Mouse (Mus musculus): ENCODE data around the gene Rasa2.

Gene Rasa2

GRCm38 (mm10) chr9:96638508-96638907, 7.1 kb upstream of the Rasa2 start:
- no peak for DNase-seq (ENCODE audit: low spot score)

DNA sequence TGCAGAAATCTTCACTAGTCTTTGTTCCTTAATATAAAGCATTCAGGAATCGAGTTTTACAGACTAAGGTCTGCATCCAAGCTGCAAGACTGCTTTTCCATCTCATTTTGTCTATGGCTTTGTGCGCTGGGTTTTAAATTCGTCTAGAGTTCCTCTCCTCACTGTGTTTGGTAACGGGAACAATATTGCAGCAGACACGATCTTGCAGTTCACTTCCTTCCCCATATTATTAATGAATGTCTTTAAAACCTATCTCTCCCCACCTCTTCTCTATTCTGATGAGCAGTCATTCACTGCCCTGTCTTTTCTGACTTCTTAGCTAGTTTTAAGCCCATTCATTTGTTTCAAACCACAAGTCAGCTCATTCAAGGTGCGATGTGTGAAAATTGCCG, 5.7 kb upstream of the Rasa2 start:
- no peak for DNase-seq (ENCODE audit: low spot score)

DNA sequence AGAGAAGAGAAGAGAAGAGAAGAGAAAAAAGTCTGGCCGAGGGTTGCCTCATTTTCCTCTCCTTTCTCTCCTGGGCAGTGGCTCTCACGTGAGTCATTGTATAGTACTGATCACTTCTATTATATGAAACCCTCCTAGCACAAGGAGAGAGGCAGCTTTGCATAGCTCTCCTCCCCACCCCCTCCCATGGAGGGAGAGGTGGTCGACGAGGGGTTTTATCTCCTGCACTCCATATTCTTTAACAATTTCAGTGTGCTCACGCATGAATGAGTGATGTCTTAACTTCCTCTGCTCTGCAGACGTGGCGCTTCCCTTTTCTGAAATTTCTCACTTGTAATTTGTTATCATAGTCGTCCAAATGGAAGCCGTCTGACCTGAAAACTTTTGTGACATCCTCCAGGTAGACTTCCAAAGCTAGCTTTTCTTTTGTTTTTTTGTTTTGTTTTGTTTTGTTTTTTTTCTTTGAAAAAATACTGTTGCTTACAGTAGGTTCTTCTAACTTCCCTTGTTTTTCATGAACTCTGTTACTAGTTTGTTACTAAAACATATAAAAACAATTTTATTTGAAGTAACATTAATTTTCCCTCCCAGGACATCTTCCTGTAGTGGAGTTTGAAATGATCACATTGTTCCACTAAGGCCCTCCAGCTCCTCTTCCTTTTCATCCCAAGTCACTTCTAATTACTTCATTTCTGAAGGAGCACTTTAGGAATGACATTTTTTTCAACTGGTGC, 5.2 kb upstream of the Rasa2 start:
- no peak for DNase-seq (ENCODE audit: low spot score)

DNA sequence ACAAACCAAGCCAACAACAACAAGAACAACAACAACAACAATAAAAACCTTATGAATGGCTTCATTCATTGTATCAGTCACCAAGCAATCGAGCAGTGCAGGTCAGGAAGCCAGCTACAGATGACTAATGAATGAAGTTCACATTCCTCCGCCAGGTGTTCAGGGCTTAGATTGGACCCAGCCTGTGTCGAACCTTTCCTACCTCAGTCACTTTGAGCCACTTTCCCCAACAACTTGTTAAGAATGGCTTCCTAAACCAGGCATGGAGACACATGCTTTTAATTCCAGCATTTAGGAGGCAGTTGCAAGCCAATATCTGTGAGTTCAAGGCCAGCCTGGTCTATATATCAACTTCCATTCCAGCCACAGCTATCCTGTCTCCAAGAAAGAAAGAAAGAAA, 4.5 kb upstream of the Rasa2 start:
- DNase-seq (ENCODE audit: low spot score): no peak

DNA sequence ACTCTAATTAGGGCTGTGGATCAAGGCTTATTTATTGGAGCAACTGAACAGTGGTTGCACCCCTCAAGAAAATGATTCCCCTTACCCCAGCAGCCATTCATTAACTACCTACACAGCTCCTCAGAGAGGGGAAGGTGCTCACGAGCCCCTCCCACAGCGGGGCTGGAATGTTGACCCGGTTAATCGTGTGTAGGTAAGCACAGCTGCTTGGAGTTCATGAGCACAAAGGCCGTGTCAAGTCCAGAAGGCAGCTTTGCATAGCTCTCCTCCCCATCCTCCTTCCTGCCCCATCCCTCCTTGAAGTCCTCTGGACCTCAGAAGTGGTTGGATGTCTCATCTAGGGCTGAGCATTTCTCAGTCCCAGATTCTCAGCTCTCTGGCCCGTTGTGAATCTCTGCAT, 3.8 kb upstream of the Rasa2 start:
- DNase-seq (ENCODE audit: low spot score): no peak

GRCm38 (mm10) chr9:96633771-96634170, 2.4 kb upstream of the Rasa2 start:
- DNase-seq (ENCODE audit: low spot score): no peak

- no peak for DNase-seq (ENCODE audit: low spot score)
These were observed 1.3 kb upstream of the Rasa2 start for GRCm38 (mm10) chr9:96632756-96633155.

DNA sequence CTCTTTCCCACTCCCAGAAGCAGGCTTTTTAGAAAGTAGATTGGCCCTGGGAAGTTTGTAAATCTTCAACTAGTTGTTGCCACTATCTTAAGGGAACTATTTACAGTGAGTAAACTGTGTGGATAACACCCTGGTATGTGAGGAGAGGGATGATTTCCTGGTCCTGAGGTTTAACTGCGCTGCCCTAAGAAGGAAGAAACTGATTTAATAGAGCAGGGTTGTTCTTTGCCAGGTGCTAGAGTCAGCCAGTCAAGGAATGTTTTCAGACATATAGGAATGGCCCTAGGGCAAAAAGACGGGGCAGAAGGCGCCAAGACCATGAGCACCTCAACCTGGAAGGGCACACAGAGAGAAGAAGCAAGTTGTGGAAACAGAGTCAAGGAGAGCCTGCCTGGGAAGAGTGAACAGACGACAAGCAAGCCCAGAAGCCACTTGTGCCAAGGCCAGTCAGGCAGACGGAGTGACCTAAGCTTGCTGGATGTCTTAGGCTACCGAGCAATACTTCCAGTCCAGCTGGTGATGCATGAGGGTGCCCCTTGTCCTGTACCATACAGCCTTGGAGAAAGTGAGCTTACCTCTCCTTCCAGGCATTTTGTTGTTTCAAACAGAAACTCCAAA, 765 bp upstream of the Rasa2 start:
- no peak for DNase-seq (ENCODE audit: low spot score)

GRCm38 (mm10) chr9:96630571-96631388, 637 bp downstream of the Rasa2 start:
- DNase-seq (ENCODE audit: low spot score): peak; percentile 70

- DNase-seq (ENCODE audit: low spot score): no peak
These were observed 2.3 kb downstream of the Rasa2 start for GRCm38 (mm10) chr9:96629151-96629550.

DNA sequence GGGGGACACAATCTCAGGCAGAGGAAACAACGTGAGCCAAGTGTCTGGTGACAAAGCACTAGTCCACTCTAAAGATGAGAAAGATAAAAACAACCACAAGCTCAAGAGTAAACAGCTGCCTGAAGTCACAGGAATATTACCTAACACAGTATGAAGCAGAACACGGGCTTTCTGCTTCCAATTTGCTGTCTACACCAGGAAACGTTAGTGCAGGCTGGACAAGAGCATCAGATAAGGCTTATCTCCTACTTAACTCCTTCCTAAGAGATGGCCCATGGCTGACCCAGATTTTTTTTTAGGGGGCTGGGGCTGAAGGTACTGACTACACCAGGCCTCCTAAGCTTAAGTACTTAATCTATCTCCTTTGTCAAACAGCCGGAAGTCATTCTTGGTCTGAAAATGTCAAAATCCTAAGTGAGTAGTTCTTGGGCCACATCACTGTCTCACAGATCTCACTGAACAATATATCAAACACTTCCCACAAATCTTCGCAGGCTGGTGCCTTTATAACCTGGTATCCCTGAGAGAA, 3.8 kb downstream of the Rasa2 start:
- DNase-seq (ENCODE audit: low spot score): no peak

GRCm38 (mm10) chr9:96627042-96627441, 4.4 kb downstream of the Rasa2 start:
- DNase-seq (ENCODE audit: low spot score): no peak

GRCm38 (mm10) chr9:96618448-96619176, 12.8 kb downstream of the Rasa2 start:
- no peak for DNase-seq (ENCODE audit: low spot score)

DNA sequence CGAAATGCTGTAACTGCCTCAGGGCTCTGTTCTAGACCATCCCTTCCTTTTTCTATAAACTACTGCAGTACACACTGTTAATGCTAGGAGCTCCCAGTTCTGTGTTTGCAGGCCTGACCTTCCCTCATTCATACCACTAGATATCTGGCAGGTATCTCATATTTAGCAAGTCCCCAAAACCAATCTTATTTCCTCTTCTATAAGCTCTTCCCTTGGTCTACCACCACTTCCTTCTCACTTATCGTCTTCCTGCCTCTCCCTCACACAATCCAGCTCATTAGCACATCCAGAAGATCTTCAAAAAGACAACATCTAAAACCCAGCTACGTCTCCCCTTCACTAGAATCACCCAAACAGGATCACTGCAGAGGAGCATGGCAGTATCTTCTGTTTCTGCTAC, 19.1 kb downstream of the Rasa2 start:
- no peak for DNase-seq (ENCODE audit: low spot score)

- DNase-seq (ENCODE audit: low spot score): no peak
These were observed 19.6 kb downstream of the Rasa2 start for GRCm38 (mm10) chr9:96611693-96612293.

DNA sequence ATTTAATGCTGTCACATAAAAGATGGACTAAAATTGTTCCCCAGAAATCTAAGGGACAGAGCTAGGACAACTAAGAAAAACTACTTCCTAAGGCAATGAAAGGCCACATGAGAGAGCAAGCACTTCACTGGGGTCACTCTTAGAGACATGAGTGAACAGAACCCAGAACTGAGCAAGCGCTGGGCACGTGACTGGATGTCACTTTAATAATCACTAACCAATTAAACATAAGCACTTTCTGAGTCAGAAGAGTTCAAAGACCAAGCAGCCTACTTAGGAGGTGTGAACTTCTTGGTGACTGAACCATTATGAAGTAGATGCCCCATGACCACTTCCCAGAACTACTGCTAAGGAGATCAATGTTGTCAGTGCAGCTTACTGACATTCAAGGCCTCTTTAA, 20.6 kb downstream of the Rasa2 start:
- no peak for DNase-seq (ENCODE audit: low spot score)

DNA sequence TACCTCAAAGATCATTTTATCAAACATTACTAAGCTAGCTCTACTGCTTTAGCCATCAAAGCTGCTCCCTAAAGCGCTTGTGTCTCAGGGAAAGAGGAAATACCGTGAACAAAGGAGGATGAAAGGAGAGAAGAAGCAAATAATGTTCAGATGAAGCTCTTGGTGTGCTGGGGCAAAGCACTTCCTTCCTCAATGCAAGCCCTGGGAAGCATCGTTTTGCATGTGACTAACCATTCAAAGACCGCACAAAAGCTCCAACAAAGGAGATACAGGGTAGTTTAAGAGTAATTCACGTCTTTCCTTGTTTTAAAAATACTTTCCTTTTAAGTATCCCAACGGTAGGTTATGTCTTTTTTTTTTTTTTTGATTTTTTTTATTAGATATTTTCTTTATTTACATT, 28.0 kb downstream of the Rasa2 start:
- no peak for DNase-seq (ENCODE audit: low spot score)

GRCm38 (mm10) chr9:96597899-96598298, 33.5 kb downstream of the Rasa2 start:
- DNase-seq (ENCODE audit: low spot score): no peak

DNA sequence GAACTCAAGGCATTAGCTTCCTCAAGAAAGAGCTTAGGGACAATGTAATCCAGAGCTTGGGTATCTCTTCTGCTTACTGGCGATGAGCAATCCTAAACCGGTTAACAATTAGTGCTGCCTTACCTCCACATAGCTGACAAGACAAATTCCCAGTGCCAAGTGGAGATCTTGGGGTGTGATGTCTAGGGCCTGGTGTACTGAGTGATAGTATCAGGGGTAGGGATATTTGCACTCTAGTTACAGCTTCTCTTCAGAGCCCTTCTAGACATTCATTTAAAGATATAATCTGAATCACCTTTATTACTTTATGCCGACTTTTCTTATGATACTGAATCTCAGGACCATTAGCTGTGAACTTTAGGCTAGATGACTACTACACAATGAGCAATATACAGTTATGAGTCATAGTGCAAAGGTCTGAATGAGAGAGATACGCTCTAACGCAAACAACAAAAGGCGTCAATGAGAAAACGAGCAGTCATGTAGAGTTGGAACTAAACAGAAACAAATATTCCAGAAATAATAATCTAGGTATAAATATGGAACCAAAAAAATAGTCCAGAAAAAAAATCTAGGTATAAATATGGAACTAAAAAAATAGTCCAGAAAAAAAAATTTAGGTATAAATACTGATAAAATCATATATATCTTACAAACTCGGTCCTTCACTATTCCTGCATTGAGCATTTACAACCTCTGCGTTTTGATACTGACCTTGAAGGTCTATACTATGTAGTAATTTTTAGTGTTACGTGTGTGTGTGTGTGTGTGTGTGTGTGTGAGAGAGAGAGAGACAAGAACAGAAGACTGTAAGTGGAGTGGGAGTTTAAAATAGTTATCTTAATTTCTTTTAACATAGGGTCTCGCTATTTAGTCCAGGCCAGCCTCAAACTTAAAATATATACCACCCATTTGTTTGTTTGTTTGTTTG, 38.5 kb downstream of the Rasa2 start:
- DNase-seq (ENCODE audit: low spot score): no peak

- no peak for DNase-seq (ENCODE audit: low spot score)
These were observed 42.1 kb downstream of the Rasa2 start for GRCm38 (mm10) chr9:96589346-96589745.

- DNase-seq (ENCODE audit: low spot score): no peak
These were observed 47.9 kb downstream of the Rasa2 start for GRCm38 (mm10) chr9:96583496-96583895.

All from embryo, embryonic 10 days (tissue).